ENCODE assay signal across 8 mouse cellular contexts in the genomic region with DNA sequence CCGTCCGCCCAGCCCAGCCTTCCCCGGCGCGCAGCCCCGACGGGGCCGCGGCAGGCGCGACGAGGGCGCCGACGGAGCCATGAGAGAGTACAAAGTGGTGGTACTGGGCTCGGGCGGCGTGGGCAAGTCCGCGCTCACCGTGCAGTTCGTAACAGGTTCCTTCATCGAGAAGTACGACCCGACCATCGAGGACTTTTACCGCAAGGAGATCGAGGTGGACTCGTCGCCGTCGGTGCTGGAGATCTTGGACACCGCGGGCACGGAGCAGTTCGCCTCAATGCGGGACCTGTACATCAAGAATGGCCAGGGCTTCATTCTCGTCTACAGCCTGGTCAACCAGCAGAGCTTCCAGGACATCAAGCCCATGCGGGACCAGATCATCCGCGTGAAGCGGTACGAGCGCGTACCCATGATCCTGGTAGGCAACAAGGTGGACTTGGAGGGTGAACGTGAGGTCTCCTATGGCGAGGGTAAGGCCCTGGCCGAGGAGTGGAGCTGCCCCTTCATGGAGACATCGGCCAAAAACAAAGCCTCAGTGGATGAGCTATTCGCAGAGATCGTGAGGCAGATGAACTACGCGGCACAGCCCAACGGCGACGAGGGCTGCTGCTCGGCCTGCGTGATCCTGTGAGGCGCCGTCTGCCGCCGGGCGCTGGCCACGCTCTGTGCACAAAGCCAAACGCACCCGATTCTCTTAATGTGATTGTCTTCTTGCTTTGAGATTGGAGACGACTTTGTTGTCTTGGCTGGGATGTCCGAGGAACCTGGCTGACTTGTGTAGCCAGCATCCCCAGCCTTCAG. TPM values are rescaled to one million over a fixed set of nuclear protein-coding genes. Genes with fewer than 3 reads are reported as not detected.
A peak's percentile ranks its signal among the peaks of the same experiment; 100 is the strongest.
DNase-seq lines count a peak whose midpoint lies in the region; ATAC-seq and TF ChIP-seq lines count a peak whose summit lies in the region.

No protein-coding gene starts in this region.

- intact Hi-C loops in heart, postnatal 14 days (cut with DNase I), result loop anchor here (10.0 kb wide), 1 partner anchor 100 kb away; no protein-coding TSS in a partner anchor

- under 1% methylated on average over 68 of the region's 68 CpGs for WGBS in forebrain, embryonic 13.5 days
- under 1% methylated on average over 68 of the region's 68 CpGs for WGBS in lung, embryonic 14.5 days
- under 1% methylated on average over 68 of the region's 68 CpGs for WGBS in neural tube, embryonic 15.5 days

- H3K27me3 ChIP-seq in forebrain, embryonic 13.5 days, result no peaks in the 10 kb centered on the region
- no peaks in the 10 kb centered on the region for H3K27me3 ChIP-seq in lung, embryonic 14.5 days (ENCODE audit: insufficient read depth, low read length)
- no peaks in the 10 kb centered on the region for H3K27me3 ChIP-seq in neural tube, embryonic 15.5 days (replicated peaks)

- H3K27ac ChIP-seq in forebrain, embryonic 13.5 days, result peak overlapping the region; percentile 86
- H3K27ac ChIP-seq in layer of hippocampus, adult 2 months, result peak overlapping the region; percentile 97
- H3K27ac ChIP-seq in lung, embryonic 14.5 days (ENCODE audit: low read depth), result peak overlapping the region; percentile 48; the same call in 1 of the 2 replicates
- peak overlapping the region; percentile 89 for H3K27ac ChIP-seq in neural tube, embryonic 15.5 days (replicated peaks)

- DNase-seq in CD8-positive naive resting alpha-beta T cell, adult 2 months (ENCODE audit: low read depth in 2 of 2, low spot score in 2 of 2), result peak; percentile 19 to 30
- DNase-seq in c-Kit-positive CD71-positive TER-119-positive erythroid progenitor cells, embryonic 14.5 days (ENCODE audit: low spot score), result peak; percentile 46
- DNase-seq in heart, postnatal 14 days, result peak; percentile 49 to 55
- peak in 1 of 2 experiments; percentile 35 for DNase-seq in layer of hippocampus, adult 2 months (ENCODE audit: low spot score in 2 of 2)
- peak; percentile 70 for DNase-seq in lung, embryonic 14.5 days
- DNase-seq in thymus, adult 18-20 months, result peak; percentile 25 to 41

- no peaks in the 10 kb centered on the region for H3K36me3 ChIP-seq in forebrain, embryonic 13.5 days (ENCODE audit: poor library complexity, severe bottlenecking)
- peaks cover 8% of the 10 kb centered on the region; the same call in 1 of the 2 replicates for H3K36me3 ChIP-seq in lung, embryonic 14.5 days (ENCODE audit: insufficient read depth)
- H3K36me3 ChIP-seq in neural tube, embryonic 15.5 days, result no peaks in the 10 kb centered on the region

- no peak; the same call in 1 of the 2 replicates for TF ChIP-seq CTCF in layer of hippocampus, adult 2 months (conservative IDR thresholded peaks at IDR 0.05)
- 0 out of 2 replicates have a peak, but pooled peaks have one; percentile 13 for TF ChIP-seq CTCF in lung, embryonic 14.5 days (IDR thresholded peaks at IDR 0.05; ENCODE audit: low read depth)

- peak; percentile 5 for ATAC-seq in forebrain, embryonic 13.5 days
- ATAC-seq in lung, embryonic 14.5 days (ENCODE audit: insufficient read depth), result no peak
- peak; percentile 21 for ATAC-seq in neural tube, embryonic 15.5 days (ENCODE audit: low FRiP score)

- no peaks in the 10 kb centered on the region for H3K9me3 ChIP-seq in forebrain, embryonic 13.5 days (replicated peaks)
- no peaks in the 10 kb centered on the region for H3K9me3 ChIP-seq in lung, embryonic 14.5 days (ENCODE audit: low read depth, low read length)
- no peaks in the 10 kb centered on the region for H3K9me3 ChIP-seq in neural tube, embryonic 15.5 days (replicated peaks)

- H3K9ac ChIP-seq in forebrain, embryonic 13.5 days, result peak overlapping the region; percentile 93
- H3K9ac ChIP-seq in lung, embryonic 14.5 days, result peak overlapping the region; percentile 84
- H3K9ac ChIP-seq in neural tube, embryonic 15.5 days (replicated peaks), result peak overlapping the region; percentile 86

- peak overlapping the region; percentile 87 for H3K4me3 ChIP-seq in forebrain, embryonic 13.5 days
- peak overlapping the region; percentile 79 for H3K4me3 ChIP-seq in layer of hippocampus, adult 2 months
- peak overlapping the region; percentile 80 for H3K4me3 ChIP-seq in lung, embryonic 14.5 days (ENCODE audit: low read depth, low read length)
- H3K4me3 ChIP-seq in neural tube, embryonic 15.5 days (replicated peaks), result peak overlapping the region; percentile 92

- peaks cover 34% of the 10 kb centered on the region for H3K4me1 ChIP-seq in forebrain, embryonic 13.5 days
- peaks cover 3% of the 10 kb centered on the region; the same call in 1 of the 2 replicates for H3K4me1 ChIP-seq in lung, embryonic 14.5 days (ENCODE audit: insufficient read depth)
- peaks cover 33% of the 10 kb centered on the region for H3K4me1 ChIP-seq in neural tube, embryonic 15.5 days

- peak overlapping the region; percentile 78 for H3K4me2 ChIP-seq in forebrain, embryonic 13.5 days
- peak overlapping the region; percentile 89 for H3K4me2 ChIP-seq in lung, embryonic 14.5 days
- H3K4me2 ChIP-seq in neural tube, embryonic 15.5 days, result peak overlapping the region; percentile 96

RNA-seq across cellular contexts. Expression of gene B430305J03Rik, which starts 0.6 kb away (rescaled TPM):
- polyA plus RNA-seq in forebrain, embryonic 13.5 days (2015; fragmentation: Nextera tagmentation; extraction: Ambion mirVana), result not detected in 2 replicates
- under 1 TPM; 0.07 to 0.14 TPM for total RNA-seq in heart, postnatal 14 days (2021)
- 1 to 10 TPM; 2.6 to 3.2 TPM for total RNA-seq in layer of hippocampus, adult 2 months (2021)
- polyA plus RNA-seq in lung, embryonic 14.5 days (2014; fragmentation: Nextera tagmentation; extraction: Ambion mirVana), result not detected in 2 replicates
- polyA plus RNA-seq in neural tube, embryonic 15.5 days (2015; fragmentation: Nextera tagmentation; extraction: Ambion mirVana), result not detected in 2 replicates

RNA-seq across cellular contexts. Expression of gene Rap2b, which starts 3.7 kb away (rescaled TPM):
- 13.7 and 14.8 TPM in 2 replicates for polyA plus RNA-seq in forebrain, embryonic 13.5 days (2015; fragmentation: Nextera tagmentation; extraction: Ambion mirVana)
- 1 to 10 TPM; 4.1 to 4.3 TPM for total RNA-seq in heart, postnatal 14 days (2021)
- 10 to 100 TPM; 42.4 to 47.8 TPM for total RNA-seq in layer of hippocampus, adult 2 months (2021)
- polyA plus RNA-seq in lung, embryonic 14.5 days (2014; fragmentation: Nextera tagmentation; extraction: Ambion mirVana), result 9.0 and 9.9 TPM in 2 replicates
- 8.6 and 9.3 TPM in 2 replicates for polyA plus RNA-seq in neural tube, embryonic 15.5 days (2015; fragmentation: Nextera tagmentation; extraction: Ambion mirVana)
